Mouse (Mus musculus) myocyte (in vitro differentiated cells): ENCODE results near the gene Cxcr1.
"Not testable (repeated sequence)": the region's sequence is repeated elsewhere in the genome, so short reads cannot be mapped to it uniquely, and the experiment has no call there.

Experiments
- CEBPB ChIP-seq: IDR thresholded peaks from 2 replicates; pipeline ENCODE4 v1.6.1; 2011; ENCODE audit warnings: mild to moderate bottlenecking, moderate library complexity; ENCODE audit not compliant: poor library complexity, insufficient read depth, severe bottlenecking
- E2F4 ChIP-seq: IDR thresholded peaks from one replicate; pipeline ENCODE4 v1.6.1; 2011; ENCODE audit warnings: mild to moderate bottlenecking, control low read depth, moderate library complexity; ENCODE audit not compliant: insufficient read depth
- MAX ChIP-seq: IDR thresholded peaks from one replicate; pipeline ENCODE4 v1.6.1; 2011; ENCODE audit warnings: low read depth, mild to moderate bottlenecking, control low read depth
- MYOD1 ChIP-seq, 3 experiments: IDR thresholded peaks; one replicate each; pipeline ENCODE4 v1.6.1; 2011; ENCODE audit warnings: control low read depth in 2 of 3, low read depth in 2 of 3, mild to moderate bottlenecking in 2 of 3, moderate library complexity in 1 of 3; ENCODE audit not compliant: insufficient read length in 2 of 3, control insufficient read depth in 1 of 3
- MYOG ChIP-seq, 3 experiments: IDR thresholded peaks; one replicate each; pipeline ENCODE4 v1.6.1; 2011; ENCODE audit warnings: control low read depth in 2 of 3, low read depth in 2 of 3, mild to moderate bottlenecking in 2 of 3; ENCODE audit not compliant: insufficient read length in 2 of 3, control insufficient read depth in 1 of 3, insufficient read depth in 1 of 3
- POLR2A ChIP-seq: IDR thresholded peaks from one replicate; pipeline ENCODE4 v1.6.1; 2011; ENCODE audit warnings: low read depth, mild to moderate bottlenecking, control low read depth, moderate library complexity; ENCODE audit not compliant: insufficient read length
- POLR2AphosphoS2 ChIP-seq: IDR thresholded peaks from one replicate; pipeline ENCODE4 v1.6.1; 2011; ENCODE audit warnings: low read depth, control low read depth; ENCODE audit not compliant: insufficient read length
- REST ChIP-seq: IDR thresholded peaks from one replicate; pipeline ENCODE4 v1.6.1; 2011; ENCODE audit warnings: mild to moderate bottlenecking, control low read depth, moderate library complexity; ENCODE audit not compliant: insufficient read depth, insufficient read length
- SRF ChIP-seq: IDR thresholded peaks from one replicate; pipeline ENCODE4 v1.6.1; 2011; ENCODE audit warnings: low read depth; ENCODE audit not compliant: control insufficient read depth, insufficient read length
- TCF12 ChIP-seq: IDR thresholded peaks from one replicate; pipeline ENCODE4 v1.6.1; 2011; ENCODE audit warnings: mild to moderate bottlenecking, control low read depth; ENCODE audit not compliant: poor library complexity, insufficient read depth, severe bottlenecking
- TCF3 ChIP-seq: IDR thresholded peaks from one replicate; pipeline ENCODE4 v1.6.1; 2011; ENCODE audit warnings: low read depth, control low read depth; ENCODE audit not compliant: insufficient read length
- USF1 ChIP-seq: IDR thresholded peaks from one replicate; pipeline ENCODE4 v1.6.1; 2011; ENCODE audit warnings: low read depth, mild to moderate bottlenecking, control low read depth, moderate library complexity

DNA sequence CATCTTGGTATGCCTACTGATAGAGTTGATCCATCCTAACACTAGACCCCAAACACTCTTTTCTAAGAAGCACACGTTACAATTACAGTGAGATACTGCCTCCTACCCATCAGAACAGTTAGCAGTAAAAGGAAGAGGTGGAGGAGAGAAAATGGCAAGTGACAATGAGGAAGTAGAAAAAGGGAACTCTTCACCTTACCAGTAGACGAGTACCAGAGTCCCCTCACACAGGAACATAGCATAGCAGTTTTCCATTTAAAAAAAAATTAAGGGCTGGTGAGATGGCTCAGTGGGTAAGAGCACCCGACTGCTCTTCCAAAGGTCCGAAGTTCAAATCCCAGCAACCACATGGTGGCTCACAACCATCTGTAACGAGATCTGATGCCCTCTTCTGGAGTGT lies 34.8 kb downstream of the Cxcr1 start:
- TF ChIP-seq POLR2A; MYOG (IDR thresholded peaks at IDR 0.05; ENCODE audit: control insufficient read depth in 1 of 3, insufficient read depth in 1 of 3, insufficient read length in 2 of 3, low read depth in 2 of 3); MAX; REST; TCF3; POLR2AphosphoS2; SRF; E2F4; USF1; CEBPB; MYOD1 (IDR thresholded peaks at IDR 0.05; ENCODE audit: control insufficient read depth in 1 of 3, insufficient read length in 2 of 3, low read depth in 2 of 3); TCF12: not testable (repeated sequence)
